Mouse (Mus musculus) kidney, embryonic 14.5 days (tissue): Measurements from ENCODE around the gene Ezr. TPM values are rescaled to one million over a fixed set of nuclear protein-coding genes. Genes with fewer than 3 reads are reported as not detected.

Experiments used
- ATAC-seq: fragments of 200-750 bp; cut with Nextera tagmentation; 2 replicates; pipeline ENCODE4 v1.8.0; 2017; ENCODE audit warnings: moderate number of reproducible peaks, mild to moderate bottlenecking, moderate TSS enrichment, moderate library complexity; ENCODE audit not compliant: low FRiP score, low TSS enrichment
- H3K27ac ChIP-seq: fragments of 300-500 bp; sonication (generic); 2 replicates; pipeline ENCODE4 v1.5.1; 2014; ENCODE audit warnings: low read depth, mild to moderate bottlenecking, low read length, moderate library complexity, mixed read lengths
- H3K27me3 ChIP-seq: fragments of 300-500 bp; sonication (generic); 2 replicates; pipeline ENCODE4 v1.6.1; 2014; ENCODE audit warnings: mild to moderate bottlenecking, low read length; ENCODE audit not compliant: control insufficient read depth, insufficient read depth
- H3K36me3 ChIP-seq: fragments of 300-500 bp; sonication (generic); 2 replicates; pipeline ENCODE4 v1.6.1; 2014; ENCODE audit warnings: low read length, mixed read lengths; ENCODE audit not compliant: control insufficient read depth, insufficient read depth
- H3K4me1 ChIP-seq: fragments of 300-500 bp; sonication (generic); 2 replicates; pipeline ENCODE4 v1.6.1; 2014; ENCODE audit warnings: low read length, mixed read lengths; ENCODE audit not compliant: control insufficient read depth, insufficient read depth
- H3K4me2 ChIP-seq: fragments of 300-500 bp; sonication (generic); replicated peaks from 2 replicates; pipeline ENCODE4 v1.6.1; 2014; ENCODE audit warnings: low read depth, mild to moderate bottlenecking, low read length
- H3K4me3 ChIP-seq: fragments of 300-500 bp; sonication (generic); 2 replicates; pipeline ENCODE4 v1.5.1; 2014; ENCODE audit warnings: mild to moderate bottlenecking, low read length
- H3K9ac ChIP-seq: fragments of 300-500 bp; sonication (generic); 2 replicates; pipeline ENCODE4 v1.6.1; 2014; ENCODE audit warnings: low read depth, mild to moderate bottlenecking, low read length, moderate library complexity
- H3K9me3 ChIP-seq: fragments of 300-500 bp; sonication (generic); 2 replicates; pipeline ENCODE4 v1.6.1; 2016; ENCODE audit warnings: low read length; ENCODE audit not compliant: control insufficient read depth
- WGBS: fragments of 180-500 bp; shearing (Covaris S2); extraction: QIAGEN DNeasy Blood & Tissue Kit; methylation state at CpG from one replicate; pipeline ENCODE4 v1.1.7; 2014; 5-methylcytosine and 5-hydroxymethylcytosine counted together
- polyA plus RNA-seq: library from polyadenylated mRNA; unstranded; fragments of >200 nt; fragmentation: Nextera tagmentation; extraction: Ambion mirVana; gene quantifications from 2 replicates; pipeline ENCODE4 v1.2.1, GENCODE M21; 2014

Gene Ezr
- polyA plus RNA-seq, 1 experiment from 2014 or later, result 158 TPM

DNA sequence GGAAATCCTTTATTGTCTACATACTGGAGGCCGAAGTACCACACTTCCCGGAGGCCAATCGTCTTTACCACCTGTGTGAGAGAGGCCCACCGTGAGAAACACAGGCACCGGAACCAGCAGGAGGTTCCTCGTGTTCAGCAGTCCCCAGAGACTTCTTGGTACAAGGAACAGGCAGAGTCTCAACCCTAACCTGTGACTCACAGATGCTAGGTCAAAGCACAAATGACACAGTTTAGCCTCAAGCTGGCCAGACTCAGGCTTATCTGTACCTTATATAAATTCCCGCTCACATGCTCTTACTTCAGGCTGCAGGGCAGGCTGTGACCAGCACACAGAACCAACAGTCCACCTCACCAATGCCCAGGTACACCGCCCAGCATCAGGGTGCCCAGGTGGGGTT, 26.7 kb downstream of the Ezr start:
- Histone ChIP-seq H3K4me2 (no peak overlapping the region), H3K27ac (peak overlapping the region; percentile 60; the same call in 1 of the 2 replicates), H3K4me3 (no peak overlapping the region), H3K36me3 (peaks cover 43% of the 10 kb centered on the region), H3K9me3 (no peaks in the 10 kb centered on the region), H3K27me3 (no peaks in the 10 kb centered on the region), H3K9ac (no peak overlapping the region), H3K4me1 (peaks cover 15% of the 10 kb centered on the region)
- ATAC-seq, result no peak
- 73% methylated on average over 8 of the region's 8 CpGs for WGBS

DNA sequence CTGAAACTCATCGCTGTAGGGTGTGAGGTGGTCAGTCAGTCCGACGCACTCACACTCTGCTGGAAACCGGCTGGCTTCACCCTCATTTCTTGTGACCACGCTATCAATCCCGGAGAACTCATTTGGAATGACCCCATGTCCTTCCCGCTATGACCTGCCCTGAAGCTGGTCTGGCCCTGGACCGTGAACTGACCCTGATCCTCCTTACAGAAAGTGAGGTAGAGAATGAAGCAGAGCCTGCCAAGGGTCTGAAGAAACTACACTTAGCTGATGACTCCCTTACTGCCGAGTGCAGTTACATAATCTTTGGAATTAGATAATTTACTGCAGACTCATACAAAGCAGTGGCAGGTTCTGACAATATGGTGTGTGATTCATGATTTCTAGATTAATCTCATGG, 27.4 kb downstream of the Ezr start:
- WGBS, result 60% methylated on average over 9 of the region's 9 CpGs
- ATAC-seq, result no peak
- Histone ChIP-seq H3K36me3 (peaks cover 50% of the 10 kb centered on the region), H3K4me3 (no peak overlapping the region), H3K4me1 (peaks cover 15% of the 10 kb centered on the region), H3K27me3 (no peaks in the 10 kb centered on the region), H3K9ac (peak overlapping the region; percentile 2; the same call in 1 of the 2 replicates), H3K4me2 (no peak overlapping the region), H3K9me3 (no peaks in the 10 kb centered on the region), H3K27ac (no peak overlapping the region)

DNA sequence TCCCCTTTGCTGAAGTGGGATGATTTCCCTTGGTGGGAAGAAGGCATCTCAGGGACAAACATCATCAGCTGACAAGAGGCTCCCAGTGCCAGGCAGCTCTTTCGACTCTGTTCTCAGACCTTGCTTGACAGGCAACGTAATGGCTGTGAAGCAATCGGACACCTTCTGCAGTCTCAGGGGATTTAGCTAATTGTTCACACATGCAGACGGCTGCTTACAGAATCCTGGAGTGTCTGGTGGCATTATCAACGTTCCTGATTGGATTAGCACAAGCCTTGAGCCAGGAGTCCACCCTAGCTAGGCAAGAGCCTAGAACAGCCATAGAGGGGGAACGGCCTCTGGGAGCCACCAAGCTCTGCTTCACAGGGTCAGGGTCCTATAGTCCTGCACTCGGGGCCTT, 30.2 kb downstream of the Ezr start:
- ATAC-seq, result no peak
- Histone ChIP-seq H3K4me3 (no peak overlapping the region), H3K9ac (no peak overlapping the region), H3K36me3 (peaks cover 55% of the 10 kb centered on the region), H3K4me2 (no peak overlapping the region), H3K9me3 (no peaks in the 10 kb centered on the region), H3K27me3 (no peaks in the 10 kb centered on the region), H3K4me1 (peaks cover 25% of the 10 kb centered on the region), H3K27ac (no peak overlapping the region)
- WGBS, result 50% methylated on average over 7 of the region's 7 CpGs

- Histone ChIP-seq H3K9ac (no peak overlapping the region), H3K27ac (peak overlapping the region; percentile 8; the same call in 1 of the 2 replicates), H3K4me2 (no peak overlapping the region), H3K4me1 (peaks cover 29% of the 10 kb centered on the region), H3K27me3 (no peaks in the 10 kb centered on the region), H3K9me3 (no peaks in the 10 kb centered on the region), H3K4me3 (no peak overlapping the region), H3K36me3 (peaks cover 59% of the 10 kb centered on the region)
- ATAC-seq, result no peak
- 66% methylated on average over 11 of the region's 11 CpGs for WGBS
Measured at GRCm38 (mm10) chr17:6751221-6751859, 31.2 kb downstream of the Ezr start.

GRCm38 (mm10) chr17:6748779-6749464, 33.7 kb downstream of the Ezr start:
- no peak for ATAC-seq
- Histone ChIP-seq H3K4me2 (no peak overlapping the region), H3K27me3 (no peaks in the 10 kb centered on the region), H3K9me3 (no peaks in the 10 kb centered on the region), H3K4me3 (no peak overlapping the region), H3K4me1 (peaks cover 53% of the 10 kb centered on the region), H3K36me3 (peaks cover 48% of the 10 kb centered on the region), H3K9ac (no peak overlapping the region), H3K27ac (no peak overlapping the region)
- WGBS, result 80% methylated on average over 17 of the region's 17 CpGs

DNA sequence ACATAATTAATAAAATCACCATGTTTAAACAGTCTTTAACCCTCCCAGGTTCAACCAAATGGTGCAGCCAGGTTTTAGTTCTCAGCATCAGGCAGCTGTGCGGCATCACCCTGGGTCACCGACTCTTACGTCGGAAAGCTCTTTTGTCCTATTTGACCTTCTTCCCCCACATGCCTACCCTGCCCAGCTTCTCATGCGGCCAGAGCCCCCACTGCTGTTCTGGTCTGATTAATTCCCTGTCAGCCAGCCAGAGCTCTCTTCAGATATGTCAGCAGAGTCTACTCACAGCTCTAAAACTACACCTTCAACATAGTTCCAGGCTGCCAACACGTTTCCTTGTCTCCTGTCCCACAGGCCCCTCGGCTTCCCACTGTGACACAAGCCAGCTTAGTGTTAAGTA, 35.1 kb downstream of the Ezr start:
- H3K36me3 ChIP-seq, result peaks cover 37% of the 10 kb centered on the region

GRCm38 (mm10) chr17:6746452-6747231, 35.9 kb downstream of the Ezr start:
- Histone ChIP-seq H3K36me3 (peaks cover 36% of the 10 kb centered on the region), H3K27ac (peak overlapping the region; percentile 74)

More for the DNA sequence above, 35.1 kb downstream of the Ezr start:
- Histone ChIP-seq H3K27ac (peak overlapping the region; percentile 74; the same call in 1 of the 2 replicates), H3K9me3 (no peaks in the 10 kb centered on the region), H3K9ac (no peak overlapping the region), H3K4me3 (no peak overlapping the region), H3K4me2 (no peak overlapping the region), H3K27me3 (no peaks in the 10 kb centered on the region), H3K4me1 (peaks cover 65% of the 10 kb centered on the region)
- WGBS, result 27% methylated on average over 7 of the region's 7 CpGs
- ATAC-seq, result no peak

GRCm38 (mm10) chr17:6745975-6746374, 36.6 kb downstream of the Ezr start:
- Histone ChIP-seq H3K4me3 (no peak overlapping the region), H3K9me3 (no peaks in the 10 kb centered on the region), H3K4me2 (no peak overlapping the region), H3K36me3 (peaks cover 41% of the 10 kb centered on the region), H3K9ac (no peak overlapping the region), H3K4me1 (peaks cover 57% of the 10 kb centered on the region), H3K27me3 (no peaks in the 10 kb centered on the region), H3K27ac (peak overlapping the region; percentile 74)
- ATAC-seq, result no peak
- 49% methylated on average over 9 of the region's 9 CpGs for WGBS

More at GRCm38 (mm10) chr17:6746452-6747231, 35.9 kb downstream of the Ezr start:
- 58% methylated on average over 9 of the region's 9 CpGs for WGBS
- peaks cover 64% of the 10 kb centered on the region for H3K4me1 ChIP-seq
- H3K27me3 ChIP-seq, result no peaks in the 10 kb centered on the region
- H3K9ac ChIP-seq, result no peak overlapping the region
- H3K4me3 ChIP-seq, result no peak overlapping the region
- H3K4me2 ChIP-seq, result no peak overlapping the region
- ATAC-seq, result peak; percentile 41; the same call in 1 of the 2 replicates
- H3K9me3 ChIP-seq, result no peaks in the 10 kb centered on the region
